Mouse (Mus musculus) heart, adult 18-20 months (tissue): ENCODE results near the gene Susd1. TPM values are rescaled to one million over a fixed set of nuclear protein-coding genes. Genes with fewer than 3 reads are reported as not detected.
A peak's percentile ranks its signal among the peaks of the same experiment; 100 is the strongest.

Experiments used
- DNase-seq, 2 experiments: peaks; one replicate each; pipeline ENCODE4 v3.0.0; 2021 to 2022; ENCODE audit warnings: mixed read lengths in 1 of 2
- total RNA-seq, 2 experiments: library from RNA; stranded (reverse); gene quantifications; 2 replicates each; pipeline ENCODE4 v1.2.3; 2021

The Susd1 gene
- total RNA-seq, 2 experiments from 2014 or later, result 0.95 to 1.4 TPM

- no peak for DNase-seq
These were observed 155.5 kb downstream of the Susd1 start for GRCm38 (mm10) chr4:59282699-59283487.

DNA sequence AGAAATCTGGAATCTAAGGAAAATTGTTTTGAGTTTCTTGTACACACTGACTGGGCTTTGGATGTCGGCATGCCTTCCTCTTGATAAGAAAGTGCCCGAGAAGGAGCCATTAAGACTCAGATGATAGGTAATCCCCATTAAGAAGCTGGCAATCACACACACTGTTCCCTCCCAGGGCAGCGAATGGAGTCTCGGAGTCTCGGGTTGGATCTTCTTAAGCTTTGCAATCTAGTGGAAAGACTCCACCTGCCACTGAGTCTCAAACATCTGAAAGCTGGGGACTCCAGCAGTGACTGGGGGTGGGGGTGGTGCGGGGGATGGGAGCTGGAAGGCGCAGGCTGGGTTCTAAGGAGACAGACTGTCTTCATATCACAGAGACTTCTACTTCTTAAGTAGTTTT is 156.3 kb downstream of the Susd1 start:
- no peak for DNase-seq

DNA sequence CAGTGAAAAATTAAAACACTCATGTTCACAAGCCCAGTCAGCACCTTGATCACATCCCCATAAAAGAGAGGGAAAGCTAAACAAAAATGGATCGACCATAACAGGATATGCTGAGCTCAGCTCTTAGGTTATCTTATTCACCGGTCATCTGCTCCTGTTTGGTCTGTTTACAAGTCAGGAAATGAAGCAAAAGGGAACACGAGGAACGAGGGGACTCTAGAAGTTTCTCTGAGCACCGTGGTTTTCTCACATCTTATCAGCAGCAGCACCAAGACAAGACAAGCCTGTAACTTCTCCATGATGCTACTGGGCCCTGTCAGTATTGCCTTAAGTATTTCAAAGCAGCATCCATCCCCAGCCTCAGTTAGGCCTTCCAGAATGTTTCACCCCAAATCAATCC is 157.6 kb downstream of the Susd1 start:
- DNase-seq, result no peak

DNA sequence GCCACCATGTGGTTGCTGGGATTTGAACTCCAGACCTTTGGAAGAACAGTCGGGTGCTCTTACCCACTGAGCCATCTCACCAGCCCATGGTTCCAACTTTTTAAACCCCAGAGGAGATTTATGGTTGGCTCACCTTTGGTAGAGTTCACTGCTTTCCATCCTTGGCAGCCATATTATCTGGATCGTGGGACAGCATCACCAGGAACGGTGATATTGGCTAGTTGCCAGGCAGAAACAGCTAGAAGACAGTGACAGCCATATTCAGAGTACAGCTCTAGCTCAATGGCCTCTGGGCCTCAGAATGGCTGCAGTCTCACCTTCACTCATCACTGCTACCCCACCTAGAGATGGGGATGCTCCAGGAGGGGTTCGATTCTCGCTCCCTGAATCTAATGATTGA is 159.3 kb downstream of the Susd1 start:
- DNase-seq, result no peak

GRCm38 (mm10) chr4:59278410-59278809 is 160.0 kb downstream of the Susd1 start:
- DNase-seq, result no peak

GRCm38 (mm10) chr4:59277958-59278357 is 160.5 kb downstream of the Susd1 start:
- DNase-seq, result no peak

DNA sequence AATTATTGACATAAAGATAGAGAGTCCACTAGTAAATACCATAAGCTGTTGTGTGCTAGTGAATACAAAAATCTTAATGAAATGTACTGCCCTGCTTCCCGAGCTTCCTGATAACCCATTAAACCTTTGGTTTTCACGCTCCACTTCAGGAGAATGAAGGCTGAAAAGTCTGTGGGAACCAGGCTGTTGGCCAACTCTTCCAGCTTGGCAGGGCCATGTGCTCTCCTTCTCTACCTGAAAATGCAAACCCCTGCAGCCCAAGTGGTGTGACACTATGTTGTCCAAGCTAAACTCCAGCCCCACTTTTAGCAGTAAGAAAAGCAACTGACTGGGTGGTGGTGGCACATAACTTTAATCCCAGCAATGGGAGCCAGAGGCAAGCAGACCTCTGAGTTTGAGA is 162.5 kb downstream of the Susd1 start:
- no peak for DNase-seq

DNA sequence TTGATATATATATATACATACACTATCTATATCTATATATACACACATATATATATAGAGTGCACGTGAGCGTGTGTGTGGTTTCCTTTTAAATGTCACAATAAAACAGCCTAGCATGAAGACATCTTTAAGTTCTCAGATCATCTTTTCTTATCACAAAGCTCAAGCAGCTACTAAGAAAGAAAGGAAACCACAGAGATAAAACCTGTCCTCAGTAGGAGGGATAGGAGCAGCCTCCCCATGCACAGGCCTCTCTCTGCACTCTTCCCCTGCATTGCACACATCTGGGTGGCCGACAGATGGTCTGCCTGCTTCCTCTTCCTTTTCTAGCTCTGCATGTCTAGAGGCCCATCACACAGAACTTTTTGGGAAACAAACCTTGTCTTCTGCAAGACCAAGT is 162.9 kb downstream of the Susd1 start:
- DNase-seq, result no peak

DNA sequence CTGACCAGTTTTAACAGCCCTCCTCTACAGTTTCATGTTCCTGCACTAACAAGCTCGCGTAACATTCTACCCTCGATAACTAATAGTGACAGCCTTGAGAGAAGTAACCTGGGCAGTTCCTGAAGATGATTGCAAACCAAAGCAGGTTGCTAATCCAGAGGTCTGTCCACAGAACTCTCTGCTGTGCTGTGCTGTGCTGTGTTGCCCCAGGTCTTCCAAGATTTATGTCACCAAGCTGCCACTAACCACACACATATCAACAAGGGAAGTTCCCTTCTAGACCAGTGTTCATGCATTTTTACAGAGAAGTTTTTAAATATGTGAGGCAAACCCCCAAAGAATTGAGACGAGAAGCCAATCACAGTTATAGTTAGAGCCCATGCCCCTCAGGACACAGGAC is 164.3 kb downstream of the Susd1 start:
- no peak for DNase-seq

DNA sequence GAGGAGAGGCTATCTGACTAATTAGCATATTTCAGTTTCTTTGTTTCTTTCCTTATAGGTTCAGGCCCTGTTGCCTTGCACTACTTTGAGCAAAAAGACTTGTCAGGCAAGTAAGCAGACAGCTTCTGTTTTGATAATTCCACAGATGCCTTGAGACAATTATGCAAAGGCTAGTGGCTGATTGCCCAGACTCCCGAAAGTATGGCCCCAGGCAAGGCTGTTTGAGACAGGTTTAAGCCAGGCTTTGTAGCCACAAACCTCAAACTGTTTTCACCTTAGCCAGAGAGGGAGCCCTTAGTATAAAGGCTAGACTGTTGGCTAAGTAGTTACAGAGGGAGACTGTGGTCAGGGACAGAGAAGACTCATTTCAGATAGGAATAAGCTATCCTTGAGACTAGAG is 165.1 kb downstream of the Susd1 start:
- DNase-seq, result no peak

DNA sequence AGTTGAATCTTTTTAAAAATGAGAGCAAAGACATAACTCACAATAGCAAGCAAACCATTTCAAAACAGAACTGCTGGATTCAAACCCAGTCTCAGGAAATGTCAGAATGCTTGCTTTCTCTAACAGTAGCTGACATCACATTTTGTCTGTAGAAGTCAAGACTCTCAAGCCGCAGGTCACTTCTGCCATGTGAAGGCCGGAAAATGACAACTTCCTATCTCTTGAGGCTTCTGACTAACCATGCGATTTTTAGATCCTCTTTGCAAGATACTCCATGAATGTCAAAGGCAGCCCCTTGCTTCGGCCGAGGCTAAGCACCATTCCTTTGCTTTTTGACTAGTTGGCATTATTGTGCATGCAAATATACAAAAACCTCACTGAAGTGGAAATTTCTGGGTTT is 172.8 kb downstream of the Susd1 start:
- peak in 1 of 2 experiments; percentile 54 for DNase-seq

DNA sequence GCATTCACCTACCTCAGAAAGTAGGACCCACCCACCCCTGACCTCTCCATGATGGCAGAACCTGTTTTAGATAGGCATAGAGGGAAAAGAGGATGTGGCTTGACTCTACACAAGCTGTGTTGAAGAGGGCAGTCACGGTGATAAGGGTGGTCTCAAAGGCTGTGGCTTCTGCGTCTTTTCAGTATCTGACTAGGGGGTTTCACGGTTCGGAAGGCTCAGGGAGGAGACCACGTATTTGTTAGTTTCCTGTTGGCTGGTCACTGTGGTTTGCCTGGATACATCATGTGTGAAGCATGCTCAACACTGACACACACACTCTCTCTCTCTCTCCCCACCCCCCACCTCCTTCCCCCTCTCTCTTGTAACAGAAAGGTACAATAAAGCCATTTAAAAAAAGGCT is 173.3 kb downstream of the Susd1 start:
- no peak for DNase-seq

Other genes with a start within 250 kb of the Susd1 start
- gene Ugcg, start 249.4 kb downstream of the Susd1 start, total RNA-seq, result 10 to 100 TPM; 11.7 to 14.6 TPM
- gene Ptbp3, start 110.7 kb upstream of the Susd1 start, total RNA-seq, result 10 to 100 TPM; 23.5 to 26.8 TPM
- 100 to 1,000 TPM; 229 to 248 TPM for gene Hsdl2, start 142.9 kb upstream of the Susd1 start, total RNA-seq
- 1 to 10 TPM; 7.1 TPM for gene E130308A19Rik, start 187.6 kb upstream of the Susd1 start, total RNA-seq